Comparison of ENCODE assay signal across 9 mouse cellular contexts in genomic region chr9:106225469-106226150, GRCm38 (mm10). TPM values are rescaled to one million over a fixed set of nuclear protein-coding genes. Genes with fewer than 3 reads are reported as not detected.
DNase-seq lines count a peak whose midpoint lies in the region; ATAC-seq and TF ChIP-seq lines count a peak whose summit lies in the region.
"Had no signal": no experiment of that assay in that cellular context is flagged by ENCODE, and none has a peak within 500 bp of the region (broad histone marks: within the 10 kb centered on the region; RNA-seq: fewer than 3 reads in every experiment).

No protein-coding gene starts in this region.

- no peaks in the 10 kb centered on the region for H3K9me3 ChIP-seq in embryonic facial prominence, embryonic 13.5 days
- H3K9me3 ChIP-seq in intestine, embryonic 14.5 days (ENCODE audit: control insufficient read depth, low read length): no peaks in the 10 kb centered on the region
- no peaks in the 10 kb centered on the region for H3K9me3 ChIP-seq in midbrain, postnatal 0 days (ENCODE audit: low read length)

- peaks cover 22% of the 10 kb centered on the region for H3K27me3 ChIP-seq in embryonic facial prominence, embryonic 13.5 days
- H3K27me3 ChIP-seq in intestine, embryonic 14.5 days (replicated peaks; ENCODE audit: control insufficient read depth, insufficient read depth, low read length): peaks cover 6% of the 10 kb centered on the region; the same call in 1 of the 2 replicates
- H3K27me3 ChIP-seq in midbrain, postnatal 0 days (ENCODE audit: insufficient read depth, low read length): no peaks in the 10 kb centered on the region
- H3K27me3 ChIP-seq: Patski had no signal

- H3K4me1 ChIP-seq in embryonic facial prominence, embryonic 13.5 days: peaks cover 10% of the 10 kb centered on the region
- peaks cover 12% of the 10 kb centered on the region for H3K4me1 ChIP-seq in intestine, embryonic 14.5 days (replicated peaks; ENCODE audit: control insufficient read depth, insufficient read depth, low read length)
- 0 out of 2 replicates have a peak, but pooled peaks cover 4% of the 10 kb centered on the region for H3K4me1 ChIP-seq in midbrain, postnatal 0 days (ENCODE audit: insufficient read depth, low read length)

- no peak for ATAC-seq in embryonic facial prominence, embryonic 13.5 days (ENCODE audit: insufficient number of reproducible peaks, insufficient read depth, low FRiP score, low TSS enrichment, low read depth)
- ATAC-seq in intestine, embryonic 14.5 days (replicated peaks; ENCODE audit: low FRiP score, low TSS enrichment, low read depth): 0 out of 2 replicates have a peak, but pooled peaks have one; percentile 32
- no peak for ATAC-seq in midbrain, postnatal 0 days (ENCODE audit: low FRiP score)
- ATAC-seq: Patski had no signal

- H3K27ac ChIP-seq in layer of hippocampus, adult 2 months: peak overlapping the region; percentile 46
- no peak overlapping the region for H3K27ac ChIP-seq in embryonic facial prominence, embryonic 13.5 days
- peak overlapping the region; percentile 74; the same call in 1 of the 2 replicates for H3K27ac ChIP-seq in intestine, embryonic 14.5 days (ENCODE audit: low read depth)
- peak overlapping the region; percentile 39; the same call in 1 of the 2 replicates for H3K27ac ChIP-seq in midbrain, postnatal 0 days (ENCODE audit: low read depth, low read length)

- peak overlapping the region; percentile 76 for H3K4me2 ChIP-seq in embryonic facial prominence, embryonic 13.5 days
- H3K4me2 ChIP-seq in intestine, embryonic 14.5 days (ENCODE audit: low read length): peak overlapping the region; percentile 71
- H3K4me2 ChIP-seq in midbrain, postnatal 0 days (ENCODE audit: low read depth, low read length, poor library complexity, severe bottlenecking): peak overlapping the region; percentile 61

- H3K4me3 ChIP-seq in layer of hippocampus, adult 2 months: peak overlapping the region; percentile 49
- H3K4me3 ChIP-seq in embryonic facial prominence, embryonic 13.5 days: peak overlapping the region; percentile 44
- peak overlapping the region; percentile 31 for H3K4me3 ChIP-seq in intestine, embryonic 14.5 days (ENCODE audit: low read depth, low read length)
- H3K4me3 ChIP-seq in midbrain, postnatal 0 days (ENCODE audit: low read depth, low read length): peak overlapping the region; percentile 28

- TF ChIP-seq CTCF in layer of hippocampus, adult 2 months (conservative IDR thresholded peaks at IDR 0.05): no peak
- TF ChIP-seq CTCF in midbrain, postnatal 0 days (IDR thresholded peaks at IDR 0.05): no peak

- H3K9ac ChIP-seq in embryonic facial prominence, embryonic 13.5 days: peak overlapping the region; percentile 71
- peak overlapping the region; percentile 40 for H3K9ac ChIP-seq in intestine, embryonic 14.5 days (ENCODE audit: low read length)
- peak overlapping the region; percentile 13 for H3K9ac ChIP-seq in midbrain, postnatal 0 days (replicated peaks; ENCODE audit: low read length, poor library complexity, severe bottlenecking)

- no peaks in the 10 kb centered on the region for H3K36me3 ChIP-seq in embryonic facial prominence, embryonic 13.5 days
- no peaks in the 10 kb centered on the region for H3K36me3 ChIP-seq in intestine, embryonic 14.5 days (ENCODE audit: control insufficient read depth, insufficient read depth, low read length)
- H3K36me3 ChIP-seq in midbrain, postnatal 0 days (ENCODE audit: insufficient read depth, low read length): no peaks in the 10 kb centered on the region

- 61% methylated on average over 24 of the region's 24 CpGs for WGBS in embryonic facial prominence, embryonic 13.5 days
- WGBS in intestine, embryonic 14.5 days: 56% methylated on average over 24 of the region's 24 CpGs
- WGBS in midbrain, postnatal 0 days: 59% methylated on average over 24 of the region's 24 CpGs

- DNase-seq in layer of hippocampus, adult 2 months (ENCODE audit: low spot score in 2 of 2): no peak
- no peak for DNase-seq in layer of hippocampus, adult 9-11 months
- DNase-seq in intestine, embryonic 14.5 days (ENCODE audit: low spot score): no peak
- DNase-seq in midbrain, postnatal 0 days (ENCODE audit: low spot score): no peak
- DNase-seq in thymus, postnatal 10 days (ENCODE audit: low spot score in 2 of 2): no peak
- no peak for DNase-seq in cerebellum, adult 18-20 months
- no peak for DNase-seq in cerebellum, adult 9-10 months

RNA-seq across cellular contexts. Expression of gene Tlr9, which starts 3.2 kb away (rescaled TPM):
- total RNA-seq in layer of hippocampus, adult 2 months (2021): 1 to 10 TPM; 1.4 to 1.5 TPM
- polyA plus RNA-seq in embryonic facial prominence, embryonic 13.5 days (2015; fragmentation: Nextera tagmentation; extraction: Ambion mirVana): not detected in 2 replicates
- 0.08 TPM in 1 of 2 replicates, not detected in the other for polyA plus RNA-seq in intestine, embryonic 14.5 days (2014; fragmentation: Nextera tagmentation; extraction: Ambion mirVana)
- total RNA-seq in midbrain, postnatal 0 days (2014; rRNA removed): 0.49 and 0.85 TPM in 2 replicates
- polyA plus RNA-seq in midbrain, postnatal 0 days (2015; fragmentation: Nextera tagmentation; extraction: Ambion mirVana): 0.07 and 0.16 TPM in 2 replicates

RNA-seq across cellular contexts. Expression of gene Twf2, which starts 22.7 kb away (rescaled TPM):
- 10 to 100 TPM; 52.4 to 58.9 TPM for total RNA-seq in layer of hippocampus, adult 2 months (2021)
- polyA plus RNA-seq in embryonic facial prominence, embryonic 13.5 days (2015; fragmentation: Nextera tagmentation; extraction: Ambion mirVana): 60.5 and 65.9 TPM in 2 replicates
- 56.4 and 59.5 TPM in 2 replicates for polyA plus RNA-seq in intestine, embryonic 14.5 days (2014; fragmentation: Nextera tagmentation; extraction: Ambion mirVana)
- 60.1 and 78.3 TPM in 2 replicates for total RNA-seq in midbrain, postnatal 0 days (2014; rRNA removed)
- polyA plus RNA-seq in midbrain, postnatal 0 days (2015; fragmentation: Nextera tagmentation; extraction: Ambion mirVana): 41.6 and 47.4 TPM in 2 replicates

RNA-seq across cellular contexts. Expression of gene Alas1, which starts 22.8 kb away (rescaled TPM):
- total RNA-seq in layer of hippocampus, adult 2 months (2021): 100 to 1,000 TPM; 149 to 154 TPM
- 97.7 and 108 TPM in 2 replicates for polyA plus RNA-seq in embryonic facial prominence, embryonic 13.5 days (2015; fragmentation: Nextera tagmentation; extraction: Ambion mirVana)
- polyA plus RNA-seq in intestine, embryonic 14.5 days (2014; fragmentation: Nextera tagmentation; extraction: Ambion mirVana): 102 and 109 TPM in 2 replicates
- total RNA-seq in midbrain, postnatal 0 days (2014; rRNA removed): 51.5 and 76.1 TPM in 2 replicates
- polyA plus RNA-seq in midbrain, postnatal 0 days (2015; fragmentation: Nextera tagmentation; extraction: Ambion mirVana): 84.4 and 86.8 TPM in 2 replicates

RNA-seq across cellular contexts. Expression of gene Ppm1m, which starts 26.1 kb away (rescaled TPM):
- total RNA-seq in layer of hippocampus, adult 2 months (2021): 10 to 100 TPM; 19.4 to 21.8 TPM
- 49.3 and 49.5 TPM in 2 replicates for polyA plus RNA-seq in embryonic facial prominence, embryonic 13.5 days (2015; fragmentation: Nextera tagmentation; extraction: Ambion mirVana)
- polyA plus RNA-seq in intestine, embryonic 14.5 days (2014; fragmentation: Nextera tagmentation; extraction: Ambion mirVana): 31.2 and 33.6 TPM in 2 replicates
- 16.2 and 27.7 TPM in 2 replicates for total RNA-seq in midbrain, postnatal 0 days (2014; rRNA removed)
- 18.5 and 21.3 TPM in 2 replicates for polyA plus RNA-seq in midbrain, postnatal 0 days (2015; fragmentation: Nextera tagmentation; extraction: Ambion mirVana)

RNA-seq across cellular contexts. Expression of gene Wdr82, which starts 54.9 kb away (rescaled TPM):
- 100 to 1,000 TPM; 134 TPM for total RNA-seq in layer of hippocampus, adult 2 months (2021)
- 28.4 and 30.3 TPM in 2 replicates for polyA plus RNA-seq in embryonic facial prominence, embryonic 13.5 days (2015; fragmentation: Nextera tagmentation; extraction: Ambion mirVana)
- 22.9 and 23.8 TPM in 2 replicates for polyA plus RNA-seq in intestine, embryonic 14.5 days (2014; fragmentation: Nextera tagmentation; extraction: Ambion mirVana)
- 245 and 261 TPM in 2 replicates for total RNA-seq in midbrain, postnatal 0 days (2014; rRNA removed)
- polyA plus RNA-seq in midbrain, postnatal 0 days (2015; fragmentation: Nextera tagmentation; extraction: Ambion mirVana): 30.6 and 31.7 TPM in 2 replicates

Comparison
In these comparisons a context has a peak if more than half of its experiments do, and no peak if none do; other contexts are left out.
1. H3K9ac ChIP-seq: peak in every context shown above with its lines; median percentile 71 in embryonic facial prominence, embryonic 13.5 days; 40 in intestine, embryonic 14.5 days; 13 in midbrain, postnatal 0 days.